Comparison of ENCODE assay signal across 12 mouse cellular contexts in genomic region chr12:103183057-103183456, GRCm38 (mm10). TPM values are rescaled to one million over a fixed set of nuclear protein-coding genes. Genes with fewer than 3 reads are reported as not detected.
DNase-seq lines count a peak whose midpoint lies in the region; ATAC-seq and TF ChIP-seq lines count a peak whose summit lies in the region.
"Had no signal": no experiment of that assay in that cellular context is flagged by ENCODE, and none has a peak within 500 bp of the region (broad histone marks: within the 10 kb centered on the region; RNA-seq: fewer than 3 reads in every experiment).

No protein-coding gene starts in this region.

- no peaks in the 10 kb centered on the region for H3K36me3 ChIP-seq in intestine, embryonic 15.5 days
- H3K36me3 ChIP-seq in intestine, postnatal 0 days (ENCODE audit: control insufficient read depth, insufficient read depth), result no peaks in the 10 kb centered on the region
- no peaks in the 10 kb centered on the region for H3K36me3 ChIP-seq in ES-E14 (ENCODE audit: control insufficient read depth, insufficient read depth, low read length, poor library complexity, severe bottlenecking)
- no peaks in the 10 kb centered on the region for H3K36me3 ChIP-seq in liver, embryonic 13.5 days

- H3K27me3 ChIP-seq in intestine, embryonic 15.5 days (replicated peaks), result no peaks in the 10 kb centered on the region
- H3K27me3 ChIP-seq in intestine, postnatal 0 days (replicated peaks; ENCODE audit: control insufficient read depth, insufficient read depth, low read length), result no peaks in the 10 kb centered on the region
- H3K27me3 ChIP-seq in liver, embryonic 13.5 days, result no peaks in the 10 kb centered on the region

- no peaks in the 10 kb centered on the region for H3K9me3 ChIP-seq in intestine, embryonic 15.5 days
- H3K9me3 ChIP-seq in intestine, postnatal 0 days (ENCODE audit: control insufficient read depth), result no peaks in the 10 kb centered on the region
- H3K9me3 ChIP-seq in ES-E14 (ENCODE audit: control insufficient read depth, insufficient read depth, low read depth, low read length), result no peaks in the 10 kb centered on the region
- no peaks in the 10 kb centered on the region for H3K9me3 ChIP-seq in liver, embryonic 13.5 days (replicated peaks)

- no peak overlapping the region for H3K4me2 ChIP-seq in intestine, embryonic 15.5 days (replicated peaks)
- no peak overlapping the region for H3K4me2 ChIP-seq in intestine, postnatal 0 days (replicated peaks; ENCODE audit: low read depth)
- H3K4me2 ChIP-seq in liver, embryonic 13.5 days, result no peak overlapping the region

- no peak overlapping the region for H3K27ac ChIP-seq in intestine, embryonic 15.5 days
- H3K27ac ChIP-seq in intestine, postnatal 0 days (ENCODE audit: low read depth, low read length), result no peak overlapping the region
- no peak overlapping the region for H3K27ac ChIP-seq in ES-E14 (ENCODE audit: insufficient read depth, low read depth, low read length, poor library complexity, severe bottlenecking)
- no peak overlapping the region for H3K27ac ChIP-seq in liver, embryonic 13.5 days
- H3K27ac ChIP-seq: macrophage had no signal

- peak; percentile 43; the same call in 1 of the 2 replicates for ATAC-seq in intestine, embryonic 15.5 days
- ATAC-seq in intestine, postnatal 0 days, result no peak
- peak; percentile 58 for ATAC-seq in liver, embryonic 13.5 days (ENCODE audit: low read depth)

- no peak for TF ChIP-seq CTCF in intestine, postnatal 0 days (IDR thresholded peaks at IDR 0.05; ENCODE audit: low read depth)

- WGBS in intestine, embryonic 15.5 days, result 12% methylated on average over 7 of the region's 7 CpGs
- WGBS in intestine, postnatal 0 days, result 18% methylated on average over 7 of the region's 7 CpGs
- 20% methylated on average over 7 of the region's 7 CpGs for WGBS in liver, embryonic 13.5 days (ENCODE audit: insufficient replicate concordance)

- DNase-seq in ES-E14 (ENCODE audit: low read depth, low spot score), result peak; percentile 39
- peak; percentile 36 for DNase-seq in embryo, embryonic 11 days
- no peak for DNase-seq in liver, embryonic 13.5 days
- DNase-seq in cerebellum, adult 11-12 months, result no peak
- DNase-seq in spleen, postnatal 10 days (ENCODE audit: low spot score in 2 of 2), result no peak
- DNase-seq: cerebellum, adult 9-11 months had no signal

- no peak overlapping the region for H3K9ac ChIP-seq in intestine, embryonic 15.5 days
- no peak overlapping the region for H3K9ac ChIP-seq in intestine, postnatal 0 days (ENCODE audit: low read depth, low read length)
- H3K9ac ChIP-seq in ES-E14 (ENCODE audit: insufficient read depth, low read depth, low read length, poor library complexity, severe bottlenecking), result no peak overlapping the region
- no peak overlapping the region for H3K9ac ChIP-seq in liver, embryonic 13.5 days

- in situ Hi-C loops in ES-E14 (cut with MboI; ENCODE audit: low sequenced_read_pairs in 2 of 2, unreplicated experiment in 2 of 2), result no loop called here

- H3K4me1 ChIP-seq in intestine, embryonic 15.5 days (replicated peaks), result no peaks in the 10 kb centered on the region
- H3K4me1 ChIP-seq in intestine, postnatal 0 days (replicated peaks; ENCODE audit: control insufficient read depth, insufficient read depth, low read length), result no peaks in the 10 kb centered on the region
- peaks cover 0 to 4% of the 10 kb centered on the region in 2 experiments; a peak in 2 of 4 replicates for H3K4me1 ChIP-seq in ES-E14 (ENCODE audit: control insufficient read depth in 2 of 2, insufficient read depth in 2 of 2, low read length in 2 of 2, poor library complexity in 1 of 2)
- H3K4me1 ChIP-seq in liver, embryonic 13.5 days (replicated peaks), result no peaks in the 10 kb centered on the region

- H3K4me3 ChIP-seq in intestine, embryonic 15.5 days (replicated peaks), result no peak overlapping the region
- no peak overlapping the region for H3K4me3 ChIP-seq in intestine, postnatal 0 days (ENCODE audit: low read depth, low read length)
- 0 out of 4 replicates have a peak overlapping the region, but pooled peaks of 1 of the 2 experiments have one; percentile 7 for H3K4me3 ChIP-seq in ES-E14 (ENCODE audit: insufficient read depth in 1 of 2, low read depth in 1 of 2, low read length in 2 of 2, poor library complexity in 1 of 2, severe bottlenecking in 1 of 2)
- H3K4me3 ChIP-seq in liver, embryonic 13.5 days (replicated peaks), result no peak overlapping the region

TF ChIP-seq in ES-E14, 5 proteins besides CTCF, POLR2A, EP300 and RAD21:
- TF ChIP-seq HCFC1 (IDR thresholded peaks at IDR 0.05; ENCODE audit: borderline replicate concordance, insufficient read depth, low read length) (no peak), ZC3H11A (IDR thresholded peaks at IDR 0.05; ENCODE audit: borderline replicate concordance, low read depth, low read length) (no peak), CHD2 (IDR thresholded peaks at IDR 0.05; ENCODE audit: low read depth, low read length) (no peak), ZNF384 (IDR thresholded peaks at IDR 0.05; ENCODE audit: low read depth, low read length) (no peak), MAFK (IDR thresholded peaks at IDR 0.05; ENCODE audit: insufficient read depth, low read depth, low read length) (no peak)
TF ChIP-seq in ES-E14: peak in this region for 0.

RNA-seq across cellular contexts. Expression of gene Prima1, which starts 58.9 kb away (rescaled TPM):
- 1.1 and 1.4 TPM in 2 replicates for polyA plus RNA-seq in intestine, embryonic 15.5 days (2015; fragmentation: Nextera tagmentation; extraction: Ambion mirVana)
- polyA plus RNA-seq in intestine, postnatal 0 days (2015; fragmentation: Nextera tagmentation; extraction: Ambion mirVana), result 0.44 and 0.51 TPM in 2 replicates
- total RNA-seq in ES-E14 (2012; rRNA removed), result 0.63 and 0.85 TPM in 2 replicates
- polyA plus RNA-seq in liver, embryonic 13.5 days (2015; fragmentation: Nextera tagmentation; extraction: Ambion mirVana), result not detected in 2 replicates
- total RNA-seq: hematopoietic stem cell, adult 5-6 weeks; neutrophil, adult 5-6 weeks had no signal
- polyA plus RNA-seq: macrophage; thymus, postnatal 0 days had no signal

Comparison
In these comparisons a context has a peak if more than half of its experiments do, and no peak if none do; other contexts are left out.
1. DNase-seq: peak in ES-E14 (single experiment) and embryo, embryonic 11 days (single experiment); none in liver, embryonic 13.5 days (single experiment), cerebellum, adult 11-12 months (single experiment) and spleen, postnatal 10 days (0 of 2).